Mouse (Mus musculus) heart, postnatal 25 days (tissue): ENCODE data around the gene Cyp21a1. TPM values are rescaled to one million over a fixed set of nuclear protein-coding genes. Genes with fewer than 3 reads are reported as not detected.
"Not testable (repeated sequence)": the region's sequence is repeated elsewhere in the genome, so short reads cannot be mapped to it uniquely, and the experiment has no call there.

Source experiments
- DNase-seq: peaks from one replicate; pipeline ENCODE4 v3.0.0; 2022; ENCODE audit warnings: low spot score
- intact Hi-C: fragments of 180-260 bp; cut with DNase I; formaldehyde crosslinking; loops from one replicate; pipeline ENCODE4 v1.15.1; 2025
- total RNA-seq, 2 experiments: library from RNA; stranded (reverse); gene quantifications; 2 replicates each; pipeline ENCODE4 v1.2.3; 2021

Gene Cyp21a1
- total RNA-seq: not detected

- intact Hi-C loops, DNase-seq: not testable (repeated sequence)
Measured at GRCm38 (mm10) chr17:34804301-34804700, at the start of gene Cyp21a1. TSS of gene Cyp21a1 (minus strand) at chr17:34804561.

GRCm38 (mm10) chr17:34853511-34853910, 49.1 kb upstream of the Cyp21a1 start:
- intact Hi-C loops: no loop called here
- no peak for DNase-seq

GRCm38 (mm10) chr17:34850517-34851125, 46.3 kb upstream of the Cyp21a1 start:
- intact Hi-C loops: no loop called here
- no peak for DNase-seq

- DNase-seq: peak; percentile 95
- intact Hi-C loops: no loop called here
Measured at GRCm38 (mm10) chr17:34849722-34850516, 45.6 kb upstream of the Cyp21a1 start, which contains the start of the genes Skiv2l and Nelfe. TSS of gene Skiv2l (minus strand) at chr17:34850210. TSS of gene Nelfe (plus strand) at chr17:34850391.

- DNase-seq: no peak
- intact Hi-C loops: no loop called here
Measured at GRCm38 (mm10) chr17:34847615-34848014, 43.3 kb upstream of the Cyp21a1 start.

GRCm38 (mm10) chr17:34847192-34847591, 42.8 kb upstream of the Cyp21a1 start:
- no peak for DNase-seq
- intact Hi-C loops: no loop called here

- intact Hi-C loops: no loop called here
- no peak for DNase-seq
Measured at GRCm38 (mm10) chr17:34844884-34845283, 40.5 kb upstream of the Cyp21a1 start.

- intact Hi-C loops: no loop called here
- no peak for DNase-seq
Measured at GRCm38 (mm10) chr17:34840736-34841307, 36.5 kb upstream of the Cyp21a1 start.

- intact Hi-C loops: no loop called here
- DNase-seq: no peak
Measured at GRCm38 (mm10) chr17:34838785-34839184, 34.4 kb upstream of the Cyp21a1 start.

GRCm38 (mm10) chr17:34837464-34838324, 33.3 kb upstream of the Cyp21a1 start:
- intact Hi-C loops: no loop called here
- DNase-seq: no peak

- intact Hi-C loops: no loop called here
- peak; percentile 92 for DNase-seq
Measured at GRCm38 (mm10) chr17:34836856-34837221, 32.5 kb upstream of the Cyp21a1 start, which contains the start of the genes Stk19 and Dxo. TSS of gene Stk19 (minus strand) at chr17:34836945. TSS of gene Dxo (plus strand) at chr17:34837019.

GRCm38 (mm10) chr17:34836155-34836855, 31.9 kb upstream of the Cyp21a1 start:
- intact Hi-C loops: no loop called here
- no peak for DNase-seq

GRCm38 (mm10) chr17:34830776-34831175, 26.4 kb upstream of the Cyp21a1 start:
- intact Hi-C loops, DNase-seq: not testable (repeated sequence)

GRCm38 (mm10) chr17:34814818-34815370, 10.5 kb upstream of the Cyp21a1 start:
- no peak for DNase-seq
- intact Hi-C loops: loop anchor here (5.0 kb wide), 1 partner anchor 163 kb away; no protein-coding TSS in a partner anchor

GRCm38 (mm10) chr17:34813747-34814146, 9.4 kb upstream of the Cyp21a1 start:
- intact Hi-C loops: loop anchor here (5.0 kb wide), 1 partner anchor 161 kb away; no protein-coding TSS in a partner anchor

GRCm38 (mm10) chr17:34811275-34811674, 6.9 kb upstream of the Cyp21a1 start:
- DNase-seq: no peak
- intact Hi-C loops: loop anchor here (5.0 kb wide), 1 partner anchor 159 kb away; no protein-coding TSS in a partner anchor

More at GRCm38 (mm10) chr17:34813747-34814146, 9.4 kb upstream of the Cyp21a1 start:
- not testable (repeated sequence) for DNase-seq

GRCm38 (mm10) chr17:34810811-34811210, 6.5 kb upstream of the Cyp21a1 start:
- intact Hi-C loops: loop anchor here (5.0 kb wide), 1 partner anchor 159 kb away; no protein-coding TSS in a partner anchor
- DNase-seq: not testable (repeated sequence)

GRCm38 (mm10) chr17:34810411-34810810, 6.0 kb upstream of the Cyp21a1 start:
- intact Hi-C loops: loop anchor here (5.0 kb wide), 1 partner anchor 158 kb away; no protein-coding TSS in a partner anchor
- not testable (repeated sequence) for DNase-seq
